Mouse (Mus musculus) embryo, embryonic 9.5 days (tissue): ENCODE measurements at regions not wholly inside any gene's neighbourhood (a gene's known extent, or its start where the extent isn't known, plus 50 kb on each side); places are given as distances from the start of the nearest gene placed in this dataset.
"Not testable (repeated sequence)": the region's sequence is repeated elsewhere in the genome, so short reads cannot be mapped to it uniquely, and the experiment has no call there.

Experiments used
- DNase-seq: peaks from one replicate; pipeline ENCODE4 v3.0.0-alpha.2; 2017; ENCODE audit errors: extremely low spot score

DNA sequence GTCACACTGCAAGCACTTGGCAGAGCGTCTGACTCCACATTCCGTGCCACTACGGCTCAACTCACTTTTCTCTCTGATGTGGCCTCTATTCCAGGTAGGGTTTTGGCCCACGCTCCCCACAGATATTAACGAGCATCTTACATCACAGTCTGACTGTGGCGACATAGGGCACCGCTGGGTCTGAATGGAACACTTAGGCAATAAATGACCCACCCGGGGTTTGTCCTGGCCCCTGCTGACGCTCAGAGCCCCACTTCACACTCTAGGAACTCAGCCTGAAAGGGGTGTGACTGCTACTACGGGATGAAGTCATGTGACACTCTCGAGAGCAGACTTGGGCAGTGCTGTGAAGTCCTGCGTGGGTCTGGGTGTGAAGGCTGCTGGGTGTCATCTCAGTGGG is 475.9 kb downstream of the Zfp704 start:
- DNase-seq = no peak

DNA sequence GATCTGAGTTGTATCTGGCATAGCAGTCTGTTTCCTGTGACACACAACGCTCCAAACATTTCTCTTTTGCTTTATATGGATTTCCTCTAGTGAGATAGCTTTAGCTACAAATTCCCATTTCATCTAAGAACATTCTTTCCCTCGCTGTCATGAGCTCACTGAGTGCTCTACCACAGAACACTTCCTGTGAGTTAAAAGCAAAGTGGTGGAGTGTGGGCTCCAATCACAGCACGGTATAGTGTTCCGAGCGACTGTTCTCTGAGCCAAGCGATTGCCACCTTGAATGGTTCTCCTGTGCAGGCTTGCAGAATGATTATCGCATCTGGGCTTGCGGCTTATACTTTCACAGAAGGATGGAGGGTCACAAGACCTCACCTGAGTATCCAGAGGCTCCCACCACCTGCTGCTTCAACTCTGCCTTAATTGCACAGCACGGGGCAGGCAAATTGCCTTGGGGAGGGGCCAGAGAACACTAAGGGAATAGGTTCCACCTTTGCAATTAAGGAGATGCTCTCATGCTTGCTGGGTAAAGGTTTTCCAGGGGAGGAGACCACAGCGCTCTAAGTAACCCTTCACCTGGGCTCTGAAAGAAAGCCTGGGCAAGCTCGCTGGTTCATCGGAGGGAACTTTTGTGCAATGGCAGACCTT is 477.7 kb downstream of the Zfp704 start:
- no peak for DNase-seq

DNA sequence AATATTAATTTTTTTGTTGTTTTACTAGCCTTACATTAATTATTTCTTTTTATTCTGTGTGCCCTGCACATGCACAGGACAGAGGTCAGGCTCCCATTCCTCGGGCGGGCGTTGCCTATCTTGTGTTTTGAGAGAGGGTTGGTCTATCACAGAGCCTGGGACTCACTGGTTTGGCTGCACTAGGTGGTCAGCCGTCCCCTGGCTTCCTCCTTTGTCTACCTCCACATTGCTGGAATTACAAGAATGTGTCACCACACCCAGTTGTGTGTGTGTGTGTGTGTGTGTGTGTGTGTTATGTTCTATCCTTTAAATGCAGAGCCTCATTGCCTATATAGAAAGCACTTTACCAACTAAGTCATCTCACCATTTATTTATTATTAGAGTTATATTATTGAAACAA is 478.5 kb downstream of the Zfp704 start:
- DNase-seq = no peak

DNA sequence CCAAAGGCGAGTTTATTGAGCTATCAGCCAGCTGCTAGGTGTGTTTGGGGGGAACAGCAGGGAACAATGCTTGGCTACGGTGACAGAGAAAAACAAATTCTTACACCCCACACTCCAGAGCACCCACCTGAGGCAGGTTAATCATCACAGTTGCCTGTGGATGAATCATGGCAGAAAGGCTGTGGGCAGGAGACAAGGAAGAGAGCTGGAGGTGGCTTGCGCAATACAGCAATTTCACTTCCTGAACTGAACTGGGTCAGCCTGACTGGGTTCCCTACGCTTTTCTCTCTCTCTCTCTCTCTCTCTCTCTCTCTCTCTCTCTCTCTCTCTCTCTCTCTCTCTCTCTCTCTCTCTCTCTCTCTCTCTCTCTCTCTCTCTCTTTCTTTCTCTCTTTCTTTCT is 481.5 kb downstream of the Zfp704 start:
- no peak for DNase-seq

DNA sequence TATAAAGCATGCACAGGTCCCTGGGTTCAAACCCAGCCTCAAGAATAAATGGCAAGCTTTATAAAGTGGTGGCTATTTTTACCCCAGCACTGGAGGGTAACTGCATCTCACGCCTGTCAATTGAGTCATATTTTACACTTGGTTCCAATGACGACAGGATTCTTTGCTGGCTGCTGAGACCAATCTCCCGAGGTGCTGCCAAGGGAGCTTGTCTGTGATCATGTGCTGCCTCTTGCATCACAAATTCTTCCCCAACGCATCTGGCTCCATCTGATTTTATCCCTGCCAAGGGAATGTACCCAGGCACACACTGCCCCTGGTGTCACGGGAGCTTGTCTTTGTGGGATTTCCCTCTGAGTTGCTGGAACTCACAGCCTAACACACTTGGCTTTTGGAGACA is 486.8 kb downstream of the Zfp704 start:
- DNase-seq = no peak

DNA sequence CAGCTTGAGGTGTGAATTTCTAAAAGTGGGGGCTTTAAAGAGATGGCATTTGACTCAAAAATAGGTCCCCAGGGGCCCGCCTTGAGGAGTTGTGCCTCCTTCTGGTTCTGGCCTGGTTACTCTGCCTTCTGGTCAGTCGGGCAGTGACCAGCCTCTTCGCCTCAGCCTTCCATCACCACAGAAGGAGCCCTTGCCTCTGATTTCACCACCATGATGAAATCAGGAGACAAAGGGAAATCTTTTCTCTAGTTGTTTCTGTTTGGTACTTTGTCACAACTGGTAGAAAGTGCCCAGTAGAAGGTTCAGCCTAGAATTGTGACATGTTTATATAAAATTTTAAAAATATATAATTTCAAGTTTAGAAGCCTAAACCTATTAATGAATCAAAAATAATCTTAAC is 492.0 kb downstream of the Zfp704 start:
- no peak for DNase-seq

DNA sequence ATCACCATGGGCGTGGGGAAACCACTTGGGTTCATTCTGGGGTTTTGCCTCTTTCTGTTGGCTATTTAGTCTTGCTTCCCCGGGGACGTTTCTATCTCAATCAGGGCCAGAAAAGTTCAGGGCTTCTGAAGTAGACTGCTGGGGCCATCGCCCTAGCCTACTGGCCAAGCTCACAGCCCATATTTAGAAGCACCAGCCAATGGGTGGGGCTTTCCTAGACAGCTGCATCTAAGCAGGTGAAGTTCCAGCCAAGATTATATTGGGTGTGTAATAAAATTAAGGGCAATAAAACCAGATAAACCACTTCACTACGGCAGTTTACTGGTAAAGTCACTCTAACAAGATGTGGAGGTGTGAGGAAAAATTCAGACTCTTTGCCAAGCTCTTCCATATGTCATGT is 496.5 kb downstream of the Zfp704 start:
- no peak for DNase-seq

DNA sequence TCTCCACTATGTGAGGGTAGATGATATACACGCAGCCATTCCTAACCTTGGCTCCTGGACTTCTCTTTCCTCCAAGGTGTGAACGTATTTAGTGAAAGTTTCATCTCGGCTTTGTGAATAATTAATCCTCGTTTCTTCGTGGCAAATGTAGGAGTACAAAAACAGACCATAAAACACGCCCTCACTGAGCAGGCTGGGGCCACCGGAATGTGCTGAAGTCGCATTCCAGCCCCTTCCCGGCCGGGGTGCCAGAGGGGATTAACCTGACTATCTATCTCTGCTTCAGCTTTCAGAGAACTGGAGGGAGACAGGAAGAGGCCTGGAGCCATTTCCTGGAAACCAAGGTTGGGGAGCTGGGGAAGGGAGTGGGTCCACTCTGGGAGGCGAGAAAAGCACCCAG is 499.1 kb downstream of the Zfp704 start:
- peak; percentile 32 for DNase-seq

DNA sequence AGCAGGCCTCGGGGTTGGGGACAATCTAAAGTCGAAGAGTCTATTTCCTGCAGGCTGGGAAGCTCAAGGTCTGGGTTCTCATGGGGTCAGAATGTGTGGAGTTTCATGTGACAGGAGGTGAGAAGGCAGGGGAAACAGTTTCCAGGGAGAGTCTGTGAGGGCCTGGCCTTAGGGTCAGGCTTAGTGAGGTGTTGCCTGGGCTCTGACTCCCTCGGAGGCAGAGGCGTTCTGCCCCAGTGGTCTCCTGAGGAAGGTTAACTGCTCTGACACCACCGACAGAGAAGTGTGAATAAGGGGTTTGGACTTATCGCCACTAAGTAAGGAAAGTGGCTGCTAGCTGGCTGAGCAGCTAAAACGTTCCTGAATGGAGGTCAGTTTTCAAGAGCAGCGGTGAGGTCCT is 499.9 kb downstream of the Zfp704 start:
- no peak for DNase-seq

DNA sequence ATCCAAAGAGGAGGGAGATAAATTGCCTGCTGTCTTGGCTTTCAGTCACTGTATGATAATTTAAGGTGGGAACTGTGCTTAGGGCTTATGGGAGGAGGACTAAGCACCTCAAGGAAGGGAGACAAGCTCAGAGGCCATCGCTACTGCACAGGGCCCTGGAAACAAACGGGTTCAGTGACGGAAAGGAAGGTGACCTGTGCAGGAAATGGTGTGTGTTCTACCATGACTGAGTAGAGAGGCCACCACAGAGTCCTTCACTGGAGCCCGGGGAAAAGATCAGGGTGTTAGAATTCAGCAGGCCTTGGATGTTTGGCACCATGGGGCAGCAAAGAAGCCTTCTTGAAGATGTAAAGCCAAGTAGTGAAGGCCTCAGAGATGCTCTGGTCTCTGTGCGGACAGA is 500.4 kb downstream of the Zfp704 start:
- DNase-seq = no peak

DNA sequence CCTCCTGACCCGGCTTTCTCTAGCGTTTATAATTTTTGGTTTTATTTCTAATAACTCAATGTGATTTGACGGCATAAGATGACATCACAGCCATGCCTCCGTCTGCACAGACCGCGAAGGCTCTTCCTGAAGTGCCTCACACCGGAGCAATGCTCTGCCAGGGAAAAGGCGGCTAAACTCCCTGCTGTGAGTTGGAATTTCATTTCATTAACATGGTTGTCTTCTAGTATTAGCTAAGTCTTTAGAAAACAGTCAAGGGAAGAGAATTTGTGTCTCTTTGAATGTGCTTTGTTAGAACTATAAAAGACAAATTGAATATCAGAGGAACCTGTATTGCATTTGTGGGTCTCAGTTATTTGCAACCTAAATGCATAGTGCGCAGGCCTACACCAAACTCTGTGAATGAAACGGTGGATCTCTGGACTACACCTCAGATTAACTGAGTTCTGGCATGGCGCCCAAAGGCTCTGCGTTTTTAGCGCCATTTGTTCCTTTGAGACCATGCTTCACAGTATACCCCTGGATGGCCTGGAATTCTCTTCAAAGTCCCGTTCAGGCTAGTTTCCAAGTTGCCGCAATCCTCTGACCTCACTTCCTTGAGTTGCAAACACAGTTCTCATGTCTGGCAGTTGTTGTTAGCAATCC is 502.0 kb downstream of the Zfp704 start:
- DNase-seq = no peak

DNA sequence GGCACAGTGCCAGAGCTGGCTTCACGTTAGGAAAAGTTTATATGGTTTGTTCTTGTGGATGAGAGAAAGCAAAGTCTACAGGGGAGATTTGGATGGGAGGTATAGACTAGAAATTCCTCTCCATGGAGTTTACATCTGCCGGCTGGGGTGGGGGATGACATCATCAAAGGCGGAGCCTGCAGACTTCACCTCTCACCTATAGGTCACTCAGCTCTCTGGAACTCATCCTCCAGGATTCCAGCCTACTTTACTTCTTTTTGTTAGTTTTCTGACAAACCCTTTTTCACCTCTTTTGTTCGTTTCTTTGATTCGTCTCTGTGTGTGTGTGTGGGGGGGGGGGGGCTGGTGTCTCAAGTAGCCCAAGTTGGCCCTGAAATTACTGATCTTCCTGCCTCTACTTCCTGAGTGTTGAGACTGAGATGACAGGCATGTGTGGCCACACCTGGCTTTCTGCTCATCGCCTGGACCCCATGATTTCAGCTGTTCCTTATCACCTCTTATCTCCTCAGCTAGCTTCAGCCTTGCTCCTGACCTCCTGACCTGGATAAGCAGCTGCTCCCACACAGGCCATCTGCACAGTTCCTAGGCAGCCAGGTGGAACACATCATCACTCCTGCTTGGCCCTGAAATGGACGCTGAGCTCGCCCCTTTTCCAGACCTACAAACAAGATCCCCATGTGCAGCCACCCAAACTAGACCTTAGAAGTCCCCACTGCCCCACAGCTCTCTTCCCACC is 504.5 kb downstream of the Zfp704 start:
- DNase-seq = peak; percentile 7

DNA sequence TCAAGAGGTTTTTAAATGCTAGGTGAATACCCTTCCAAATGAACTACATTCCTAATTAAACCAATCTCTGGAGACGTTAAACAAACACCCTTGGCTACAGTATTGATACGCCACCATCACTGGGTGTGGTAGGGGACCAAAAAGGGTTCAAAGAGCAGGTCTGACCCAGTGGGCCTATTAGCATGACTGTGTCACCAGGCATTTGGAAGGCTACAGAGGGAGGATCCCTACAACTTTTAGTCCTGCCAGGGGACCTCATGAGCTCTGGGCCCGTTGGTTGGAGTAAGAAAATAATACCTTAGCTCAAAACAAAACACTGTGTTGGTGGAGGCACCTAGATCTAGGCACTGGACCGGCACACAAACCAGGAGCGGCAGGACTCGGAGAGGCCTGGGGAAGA is 506.4 kb downstream of the Zfp704 start:
- no peak for DNase-seq

DNA sequence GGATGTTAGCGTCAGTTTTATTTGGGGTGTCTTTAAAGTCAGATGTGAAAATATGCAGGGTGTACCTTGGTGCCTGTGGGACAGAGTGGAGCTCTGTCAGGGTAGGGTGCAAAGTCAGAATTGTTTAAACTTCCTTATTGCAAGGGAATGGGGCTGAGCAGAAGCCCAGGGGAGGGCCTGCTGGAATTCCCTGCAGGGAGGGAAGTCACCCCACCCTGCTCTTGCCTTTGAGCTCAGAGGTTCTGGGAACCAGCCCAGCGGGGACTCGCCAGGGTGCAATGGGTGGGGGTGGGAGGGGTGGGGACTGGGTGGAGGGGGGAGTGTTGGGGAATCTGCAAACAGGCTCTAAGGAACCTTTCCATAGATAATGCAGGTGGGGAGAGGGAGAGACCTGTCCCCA is 508.6 kb downstream of the Zfp704 start:
- DNase-seq = no peak

DNA sequence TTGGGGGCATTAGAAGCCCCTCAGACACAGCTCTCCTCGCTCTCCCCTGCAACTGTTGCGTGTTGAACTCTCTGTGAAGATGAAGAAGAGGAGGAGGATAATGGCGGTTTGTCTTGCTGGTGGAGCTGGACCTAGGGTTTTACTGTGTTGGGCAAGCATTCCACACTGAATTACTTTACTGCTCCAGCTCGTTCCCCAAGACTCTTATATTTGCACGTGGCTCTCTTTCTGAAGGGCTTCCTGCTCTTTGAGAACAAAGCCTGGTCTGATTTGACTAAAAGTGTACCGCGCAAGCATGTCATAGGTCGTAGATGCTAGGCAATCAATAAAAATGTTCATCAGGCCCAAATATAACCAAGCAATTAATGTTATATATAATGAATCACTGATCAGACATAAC is 509.1 kb downstream of the Zfp704 start:
- no peak for DNase-seq

DNA sequence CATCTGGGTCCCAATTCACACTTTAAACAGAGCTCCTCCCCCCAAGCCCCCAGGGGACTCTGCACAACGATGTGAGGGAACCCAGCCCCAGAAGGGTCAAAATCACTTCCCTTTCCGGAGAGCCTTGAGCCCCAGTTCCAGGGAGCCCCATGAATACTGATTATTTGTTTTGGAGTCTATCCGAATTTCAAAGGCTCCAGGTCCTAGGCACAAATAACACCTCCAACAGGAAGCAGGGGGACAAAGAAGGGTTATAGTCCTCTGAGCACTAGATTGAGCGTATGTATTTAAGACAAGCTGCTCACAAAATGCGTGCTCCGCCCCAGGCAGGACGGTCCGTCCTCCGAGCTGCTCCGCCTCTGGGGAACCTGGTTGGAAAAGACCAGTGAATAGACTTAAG is 511.4 kb downstream of the Zfp704 start:
- no peak for DNase-seq

DNA sequence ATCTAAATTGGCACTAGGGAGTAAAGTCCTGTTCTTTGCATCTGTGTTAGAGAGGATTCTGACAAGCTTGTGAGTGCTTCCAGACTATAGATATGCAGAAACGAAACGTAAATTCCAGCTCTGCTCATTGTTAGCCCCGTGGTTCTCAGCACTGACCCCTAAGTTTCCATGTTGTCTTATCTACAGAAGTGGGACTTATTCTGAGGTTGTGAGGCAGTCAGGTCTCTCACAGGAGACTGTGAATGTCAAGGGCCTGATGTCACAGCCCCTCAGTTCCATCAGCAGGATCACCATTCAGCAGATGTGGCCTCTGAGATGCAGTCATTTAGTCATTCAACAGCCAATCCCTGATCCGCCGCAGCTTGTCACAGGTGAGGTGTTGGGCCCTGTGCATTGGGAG is 525.8 kb downstream of the Zfp704 start:
- DNase-seq = no peak

DNA sequence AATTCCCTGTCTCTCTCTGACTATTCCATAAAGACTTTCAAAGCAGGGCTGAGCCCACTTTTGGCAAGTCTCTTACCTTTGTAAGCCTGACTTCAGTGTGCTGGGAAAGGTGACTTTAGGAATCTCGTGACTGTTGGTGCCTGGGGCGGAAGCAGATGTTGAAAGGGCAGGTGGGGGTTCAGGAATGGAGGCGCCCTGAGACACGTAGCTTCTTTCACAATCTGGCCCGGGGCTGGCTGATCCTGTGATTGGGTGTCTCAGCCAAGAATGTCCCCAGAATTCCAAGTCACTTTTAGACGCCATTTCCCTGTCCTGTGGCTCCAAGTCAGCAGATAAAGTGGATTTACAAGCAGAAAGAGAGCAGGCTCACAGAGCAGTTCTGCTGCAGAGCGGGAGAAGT is 527.8 kb downstream of the Zfp704 start:
- DNase-seq = no peak

DNA sequence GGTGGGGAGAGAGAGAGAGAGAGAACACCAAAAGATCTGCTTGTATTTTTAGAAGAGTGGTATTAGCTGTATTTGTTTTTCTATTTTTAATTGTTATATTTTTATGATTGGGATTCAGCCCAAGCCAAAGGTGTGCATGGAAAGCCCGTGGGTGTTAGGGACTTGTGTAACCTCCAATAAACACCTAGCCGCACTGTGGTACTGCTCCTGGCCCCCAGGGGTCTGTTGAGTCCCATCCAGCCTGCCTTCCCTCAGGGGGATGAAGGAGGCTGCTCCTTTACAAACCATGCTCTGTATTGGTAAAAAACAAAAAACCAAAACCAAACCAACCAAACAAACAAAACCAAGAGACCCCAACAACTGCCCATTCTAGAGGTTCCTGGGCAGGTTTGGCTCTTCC is 531.7 kb downstream of the Zfp704 start:
- DNase-seq = no peak

DNA sequence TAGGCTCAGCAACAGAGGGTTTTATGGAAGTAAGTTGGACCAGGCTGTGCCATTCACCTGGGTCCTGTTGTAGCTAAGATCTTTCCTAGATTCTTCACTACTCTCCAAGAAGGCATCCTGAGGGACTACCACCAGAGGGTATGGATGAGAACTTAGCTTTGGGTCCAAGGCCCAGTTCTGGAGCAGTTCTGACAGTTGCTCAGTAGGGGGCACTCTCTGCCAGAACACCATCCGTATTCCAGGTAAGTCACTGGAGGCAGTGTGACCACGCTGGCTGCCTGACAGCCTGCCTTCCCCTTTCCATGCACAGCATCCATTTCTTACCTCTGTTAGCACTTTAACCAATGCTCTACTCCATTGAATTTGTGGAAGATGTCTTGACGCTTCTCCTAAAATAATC is 533.2 kb downstream of the Zfp704 start:
- DNase-seq = peak; percentile 63

DNA sequence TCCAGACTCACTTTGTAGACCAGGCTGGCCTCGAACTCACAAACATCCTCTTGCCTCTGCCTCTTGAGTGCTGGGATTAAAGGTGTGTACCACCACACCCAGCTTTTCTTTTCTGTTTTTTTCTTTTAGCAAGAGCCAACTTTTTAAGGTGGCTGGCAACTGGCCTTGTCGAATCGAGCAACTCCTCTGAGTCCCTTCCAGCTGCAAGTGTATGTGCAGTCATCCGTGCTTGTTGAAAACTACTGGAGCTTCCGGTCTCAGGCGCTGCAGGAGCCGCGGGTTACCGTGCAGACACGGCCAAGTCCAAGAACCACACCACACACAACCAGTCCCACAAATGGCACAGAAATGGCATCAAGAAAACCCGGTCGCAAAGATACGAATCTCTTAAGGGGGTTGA is 537.4 kb downstream of the Zfp704 start:
- not testable (repeated sequence) for DNase-seq

DNA sequence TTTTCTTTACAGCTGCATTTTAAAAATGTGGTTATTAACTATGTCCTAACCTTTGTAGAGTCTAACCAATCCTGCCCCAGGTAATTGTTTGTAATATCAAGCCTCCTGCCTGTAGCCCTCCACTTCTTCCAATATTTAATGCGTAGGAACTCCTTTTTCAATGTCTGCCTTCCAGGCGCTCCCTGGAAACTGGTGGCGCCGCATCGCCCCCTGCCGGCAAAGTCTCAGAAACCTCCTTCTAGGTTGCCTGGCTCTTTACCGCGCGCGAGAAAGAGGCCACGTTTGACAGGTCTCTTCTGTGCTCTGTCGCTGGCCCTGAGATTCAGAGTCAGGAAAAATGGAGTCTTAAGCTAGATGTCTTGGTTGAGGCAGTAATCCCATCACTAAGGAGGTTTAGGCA is 542.8 kb downstream of the Zfp704 start:
- DNase-seq = peak; percentile 76

DNA sequence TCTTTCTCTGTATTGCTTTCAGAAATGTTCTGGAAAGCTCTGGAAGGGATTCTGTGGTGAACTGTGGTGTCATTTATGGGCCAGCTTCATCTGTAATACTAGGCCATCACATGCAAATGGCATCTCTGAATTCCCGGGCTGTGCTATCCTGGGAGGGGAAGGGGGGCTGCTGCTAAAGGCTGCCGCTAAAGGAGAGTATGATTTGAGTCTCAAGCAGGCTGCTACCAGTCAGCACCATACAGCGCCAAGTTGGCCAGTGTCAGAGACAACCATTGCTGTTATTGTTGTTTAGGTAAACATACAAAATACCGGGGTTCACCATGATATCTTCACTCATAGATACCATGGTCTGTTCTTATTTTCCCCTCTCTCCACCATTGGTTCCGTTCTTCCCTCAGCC is 543.5 kb downstream of the Zfp704 start:
- DNase-seq = no peak
